Mouse (Mus musculus) testis, postnatal 14 days (tissue): ENCODE data around the gene Arrdc5.

ENCODE experiments used
- DNase-seq: peaks from one replicate; pipeline ENCODE4 v3.0.0; 2021; ENCODE audit warnings: low spot score

Arrdc5 gene

DNA sequence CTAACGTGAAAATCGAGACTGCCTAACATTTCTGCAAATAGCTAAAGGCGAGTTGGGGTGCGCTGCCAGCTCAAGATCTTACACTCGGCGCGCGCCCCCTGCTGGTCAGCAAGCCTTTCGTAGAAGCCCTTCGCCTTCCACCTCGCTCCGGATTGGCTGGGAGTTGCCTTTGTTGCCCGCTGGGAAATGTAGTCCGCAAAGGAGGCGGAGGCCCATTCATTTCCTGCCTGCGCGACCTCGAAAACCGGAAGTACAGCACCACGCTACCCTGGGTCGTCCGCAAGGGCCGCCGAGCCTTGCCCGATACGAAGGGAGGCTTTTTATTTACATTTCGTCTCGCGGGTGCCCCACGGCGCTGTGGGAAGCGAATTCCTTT lies 44.2 kb downstream of the Arrdc5 start:
- peak; percentile 97 for DNase-seq

DNA sequence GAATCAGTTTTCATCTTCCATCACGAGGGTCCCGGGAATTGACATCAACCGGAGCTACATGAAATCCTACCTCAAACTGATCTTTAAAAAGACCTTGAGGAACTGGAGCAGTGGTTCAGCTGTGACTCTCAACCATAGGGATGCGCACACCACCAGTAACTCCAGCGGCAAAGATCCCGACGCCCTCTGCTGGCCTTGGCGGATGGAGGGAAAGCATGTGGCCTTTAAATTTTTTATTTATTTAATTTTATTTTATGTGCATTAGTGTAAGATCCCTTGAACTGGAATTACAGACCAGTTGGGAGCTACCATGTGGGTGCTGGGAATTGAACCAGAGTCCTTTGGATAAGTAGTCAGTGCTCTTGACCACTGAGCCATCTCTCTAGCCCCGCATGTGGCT lies 44.7 kb downstream of the Arrdc5 start:
- DNase-seq, result no peak

DNA sequence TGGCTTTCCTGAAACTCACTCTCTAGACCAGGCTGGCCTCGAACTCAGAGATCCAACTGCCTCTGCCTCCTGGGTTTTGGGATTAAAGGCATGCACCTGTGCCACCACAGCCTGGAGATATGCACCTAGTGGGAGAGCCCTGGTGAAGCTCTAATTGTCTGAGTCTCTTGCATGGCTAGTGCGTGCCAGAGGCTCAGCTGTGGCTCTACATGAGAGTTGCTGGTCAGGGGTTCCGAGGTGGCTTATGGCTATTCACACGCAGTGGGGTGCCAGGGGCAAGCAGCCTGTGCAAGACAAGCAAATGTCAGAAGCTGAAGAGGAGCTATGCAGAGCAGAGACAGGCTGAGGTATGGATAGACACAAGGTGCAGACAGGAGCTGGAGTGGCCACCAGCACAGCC lies 45.4 kb downstream of the Arrdc5 start:
- no peak for DNase-seq

DNA sequence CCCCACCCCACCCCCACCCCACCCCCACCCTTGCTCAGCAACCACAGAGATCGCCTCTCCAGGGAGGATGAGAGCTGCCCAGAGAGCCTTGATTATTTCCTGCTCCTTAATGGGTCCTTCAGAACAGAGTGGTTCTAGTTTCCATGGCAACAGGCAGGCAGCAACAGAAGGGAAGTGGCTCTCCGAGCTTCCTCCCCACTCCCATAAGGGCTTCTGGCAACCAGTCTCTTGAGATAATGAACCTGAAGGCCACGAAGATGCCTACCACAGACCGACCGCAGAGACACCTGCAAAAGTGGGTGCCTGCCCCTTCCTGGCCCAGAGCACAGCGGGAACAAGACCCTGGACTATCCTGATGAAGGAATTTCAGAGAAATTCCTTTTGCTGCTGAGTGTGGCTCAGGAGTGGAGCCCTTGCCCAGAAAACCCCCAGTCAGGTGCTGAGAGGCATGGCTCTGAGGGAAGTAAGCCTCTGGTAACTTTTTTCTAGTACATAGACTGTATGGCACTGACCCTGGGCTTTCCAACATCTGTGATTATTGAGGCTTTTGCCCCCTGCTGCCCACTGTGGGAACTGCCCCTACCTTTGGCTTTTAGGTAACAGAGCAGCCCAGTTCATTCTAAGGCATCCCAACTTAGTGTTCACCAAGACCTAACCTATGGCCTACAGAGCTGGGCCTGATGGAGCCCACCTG lies 48.8 kb downstream of the Arrdc5 start:
- peak; percentile 53 for DNase-seq

DNA sequence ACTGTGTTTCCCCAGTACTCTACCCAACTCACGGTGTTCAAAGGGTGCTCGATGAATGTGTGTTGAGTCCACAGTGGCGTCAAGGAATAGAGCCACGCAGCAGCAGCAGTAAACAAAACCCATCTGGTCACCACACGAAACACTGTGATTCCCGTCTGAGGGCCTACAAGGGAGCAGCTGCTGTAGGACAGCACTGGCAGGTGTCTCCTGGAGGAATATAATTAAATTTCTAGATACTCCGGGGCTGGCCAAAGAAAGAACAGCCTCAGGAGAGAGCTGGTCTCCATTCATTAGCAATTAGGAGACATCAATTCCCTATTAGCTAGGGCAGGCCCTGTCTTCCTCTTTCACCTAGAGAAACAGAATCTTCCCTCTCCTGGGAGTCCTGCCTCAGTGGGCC lies 54.5 kb downstream of the Arrdc5 start:
- no peak for DNase-seq
